Mouse (Mus musculus) CD8-positive naive resting alpha-beta T cell, adult 2 months (primary cell): ENCODE results near the gene Nadsyn1.

Experiments
- DNase-seq, 2 experiments: peaks; one replicate each; pipeline ENCODE4 v3.0.0; 2022; ENCODE audit warnings: low read depth in 2 of 2, low spot score in 2 of 2

Gene Nadsyn1

DNA sequence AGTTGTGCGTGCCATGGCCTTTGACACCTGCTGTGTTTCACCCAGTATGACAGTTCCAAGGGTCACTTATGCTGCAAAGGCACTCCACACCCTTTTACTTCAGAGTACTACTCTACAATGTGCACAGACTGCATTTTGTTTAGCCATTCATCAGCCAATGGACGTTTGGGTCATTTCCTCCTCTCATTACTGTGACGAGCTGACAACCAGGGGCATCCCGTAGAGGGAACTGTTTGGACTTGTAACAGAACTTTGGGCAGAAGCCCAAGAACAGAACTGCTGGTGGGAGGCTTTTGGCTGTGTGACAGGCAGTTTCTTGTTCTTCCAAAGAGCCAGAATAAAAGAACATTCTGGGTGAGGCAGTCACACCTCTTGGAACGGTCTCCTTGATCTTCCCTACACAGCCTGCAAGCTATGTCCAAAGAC lies 17.4 kb downstream of the Nadsyn1 start:
- no peak for DNase-seq

DNA sequence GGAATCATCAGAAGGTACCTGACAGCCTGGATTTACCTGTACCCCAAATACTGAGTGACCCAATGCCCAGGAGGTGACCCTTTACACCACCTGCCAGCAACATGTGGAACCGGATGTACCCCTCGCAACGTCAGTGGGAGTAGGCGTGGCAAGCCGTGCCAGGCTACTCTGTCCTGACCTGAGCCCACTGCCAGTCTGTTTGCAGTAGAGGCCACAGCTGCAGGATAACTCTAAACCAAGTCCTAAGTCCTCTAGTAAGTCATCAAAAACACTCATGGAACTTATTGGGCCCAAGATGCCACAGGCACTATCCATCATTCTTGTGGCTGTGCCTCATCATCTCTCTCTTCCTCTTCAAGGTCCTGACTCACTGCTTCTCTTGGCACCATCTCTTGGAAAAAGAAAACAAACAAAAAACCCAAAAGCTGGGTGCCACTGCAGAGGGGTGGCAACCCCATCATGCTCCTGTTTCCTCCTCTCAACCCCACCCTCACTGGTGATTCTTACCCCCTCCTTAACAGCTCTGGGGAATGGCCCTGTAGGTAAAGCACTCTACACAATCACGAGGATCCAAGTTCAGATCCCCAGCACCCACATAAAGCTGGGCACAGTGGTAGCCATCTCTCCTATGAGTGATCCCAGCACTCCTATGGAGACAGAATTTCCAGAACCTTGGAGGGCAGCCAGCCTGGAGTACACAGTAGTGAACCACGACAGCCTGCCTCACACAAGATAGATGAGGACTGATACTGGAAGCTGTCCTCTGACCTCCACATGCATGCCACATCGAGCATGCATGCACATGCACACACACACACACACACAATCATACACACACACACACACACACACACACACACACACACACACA lies 21.2 kb downstream of the Nadsyn1 start:
- no peak for DNase-seq

DNA sequence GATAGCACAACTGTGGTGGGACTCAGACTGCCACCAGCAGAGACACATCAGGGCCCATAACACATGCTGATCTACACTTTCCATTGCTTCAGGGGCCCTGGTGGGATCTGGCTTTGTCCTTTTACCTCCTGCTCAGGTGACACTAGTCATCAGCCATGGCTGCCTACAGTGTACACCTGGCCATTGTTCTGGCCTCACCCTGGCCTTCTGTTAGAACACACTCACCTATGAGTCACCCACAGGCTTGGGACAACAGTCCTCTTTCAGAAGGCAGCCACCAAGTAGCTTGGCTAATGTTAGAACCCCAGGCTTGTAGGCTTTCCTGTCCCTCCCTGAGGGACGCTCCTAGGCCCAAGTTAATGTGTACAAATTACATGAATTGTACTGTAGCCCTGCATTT lies 21.9 kb downstream of the Nadsyn1 start:
- DNase-seq, result no peak

DNA sequence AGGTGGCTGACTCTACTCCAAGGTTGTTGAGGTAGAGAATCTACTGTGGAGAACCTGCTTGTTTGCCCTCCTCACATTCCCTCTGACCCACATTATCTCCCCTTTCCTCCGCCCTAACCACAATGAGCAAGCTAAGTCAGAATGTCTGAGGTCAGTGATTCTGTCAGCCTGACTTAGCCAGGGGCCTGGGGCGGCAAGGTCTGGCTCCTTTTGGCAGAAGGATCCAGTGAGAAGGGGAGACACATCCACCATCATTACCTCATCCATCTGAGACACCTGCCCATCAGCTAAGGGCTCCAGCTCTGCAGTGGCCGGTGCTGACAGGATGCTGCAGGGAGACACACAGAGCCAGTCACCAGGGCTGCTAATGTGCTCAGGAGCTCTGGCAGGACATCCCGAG lies 23.9 kb downstream of the Nadsyn1 start:
- no peak for DNase-seq

DNA sequence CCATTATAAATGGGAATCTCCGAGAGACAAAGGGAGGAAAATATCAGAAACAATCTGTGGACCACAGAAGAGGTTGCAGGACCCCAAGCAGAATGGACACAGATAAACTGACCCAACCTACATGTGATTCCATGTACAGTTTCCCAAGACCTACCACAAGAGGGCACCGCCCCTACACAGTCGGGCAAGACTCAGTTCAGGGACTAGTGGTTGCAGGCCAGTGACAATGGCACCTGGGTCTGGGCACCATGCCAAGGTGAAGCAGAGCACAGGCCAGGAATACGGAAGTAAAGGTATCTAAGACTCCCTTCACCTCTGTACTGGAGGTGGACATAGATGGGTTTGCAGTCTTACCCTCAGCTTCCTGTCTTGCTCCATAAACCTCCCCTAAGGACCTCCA lies 29.5 kb downstream of the Nadsyn1 start:
- no peak for DNase-seq

DNA sequence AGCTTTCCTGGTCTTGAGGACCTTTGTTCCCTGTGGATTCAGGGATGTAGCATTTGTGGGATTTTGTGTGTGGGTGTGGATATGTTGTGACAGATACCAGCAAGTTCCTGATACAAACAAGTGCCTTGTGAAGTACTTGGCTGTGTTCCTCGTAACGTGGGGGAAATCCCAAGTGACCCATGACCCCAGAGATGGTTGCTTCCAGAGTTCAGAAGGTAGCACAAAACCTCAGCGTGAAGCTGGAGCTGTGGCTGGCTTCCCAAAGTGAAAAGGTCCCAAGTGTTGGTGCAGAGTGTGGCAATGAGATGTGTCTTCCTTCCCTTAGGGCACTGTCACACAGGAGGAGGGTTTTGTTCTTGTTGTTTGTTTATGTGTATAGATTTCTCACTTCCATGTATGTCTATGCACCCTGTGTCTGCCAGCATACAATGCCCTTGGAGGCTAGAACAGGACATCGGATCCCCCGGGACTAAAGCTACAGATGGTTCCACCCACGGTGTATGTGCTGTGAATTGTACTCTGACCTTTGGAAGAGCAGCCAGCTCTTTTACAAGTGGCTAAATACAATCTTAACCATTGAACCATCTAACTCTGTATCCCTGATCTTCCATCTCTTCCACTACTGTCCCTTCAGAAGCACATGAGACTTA lies 30.2 kb downstream of the Nadsyn1 start:
- no peak for DNase-seq

DNA sequence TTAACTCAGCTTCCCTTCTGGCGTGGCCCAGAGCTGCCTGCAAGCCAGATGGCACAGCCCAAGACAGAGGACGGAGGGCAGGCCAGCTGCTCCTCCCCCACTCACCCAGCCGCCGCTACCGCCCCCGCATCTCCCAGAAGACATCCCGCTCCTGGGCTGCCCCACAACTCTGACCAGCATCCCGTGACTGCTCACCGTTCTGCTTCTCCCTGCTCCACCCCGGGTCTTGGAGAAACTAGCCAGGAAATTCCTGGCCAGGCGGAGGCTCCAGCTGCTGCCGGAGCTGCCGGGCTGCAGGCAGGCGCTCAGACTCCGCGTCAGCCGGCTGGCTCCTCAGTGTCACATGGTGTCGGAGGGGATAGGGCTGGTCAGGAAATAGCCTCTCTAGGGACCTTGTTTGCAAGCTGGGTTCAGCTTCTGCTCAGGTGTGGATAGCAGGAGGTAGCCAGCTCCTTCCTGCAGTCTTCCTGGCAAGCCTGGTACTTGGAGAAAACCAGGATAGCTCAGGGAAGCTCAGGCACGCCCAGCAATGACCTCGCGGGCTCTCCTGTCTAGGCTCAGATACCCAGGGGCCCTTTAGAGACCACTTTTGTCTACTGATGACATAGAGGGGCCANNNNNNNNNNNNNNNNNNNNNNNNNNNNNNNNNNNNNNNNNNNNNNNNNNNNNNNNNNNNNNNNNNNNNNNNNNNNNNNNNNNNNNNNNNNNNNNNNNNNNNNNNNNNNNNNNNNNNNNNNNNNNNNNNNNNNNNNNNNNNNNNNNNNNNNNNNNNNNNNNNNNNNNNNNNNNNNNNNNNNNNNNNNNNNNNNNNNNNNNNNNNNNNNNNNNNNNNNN lies 38.4 kb downstream of the Nadsyn1 start, which contains the start of gene Mrgpre:
Mrgpre (minus strand) TSS at position 505 of the 834 bp plus-strand sequence.
- peak in 1 of 2 experiments; percentile 8 for DNase-seq

DNA sequence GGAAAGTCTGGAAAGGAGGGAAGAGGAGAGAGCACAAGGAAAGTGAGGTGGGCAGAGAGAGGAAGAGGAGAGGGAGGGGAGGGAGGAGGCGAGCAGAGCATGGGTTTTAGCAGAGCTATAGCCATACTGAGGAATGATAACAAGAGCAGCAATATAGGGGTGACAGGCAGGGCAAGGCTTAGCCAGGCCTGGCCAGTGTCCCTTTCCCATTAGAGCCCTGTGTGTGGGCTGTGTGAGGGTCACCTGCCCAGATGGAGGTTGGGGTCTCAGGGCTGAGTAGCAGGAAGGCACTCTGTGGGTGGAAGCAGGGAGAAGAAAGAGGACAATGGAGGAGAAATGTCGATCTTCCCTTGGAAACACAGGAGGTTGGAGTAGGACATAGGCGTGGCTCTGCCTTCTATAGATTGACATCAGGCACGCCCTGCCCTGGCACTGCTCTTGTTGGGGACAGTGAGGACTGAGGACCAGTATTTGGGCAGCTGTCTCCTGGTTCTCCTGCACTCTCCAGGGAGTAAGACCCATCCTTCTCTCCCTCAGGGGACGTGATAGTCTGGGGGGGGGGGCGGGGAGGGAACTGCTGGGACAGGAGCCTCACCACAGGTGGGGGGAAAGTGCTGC lies 39.2 kb downstream of the Nadsyn1 start:
- no peak for DNase-seq

DNA sequence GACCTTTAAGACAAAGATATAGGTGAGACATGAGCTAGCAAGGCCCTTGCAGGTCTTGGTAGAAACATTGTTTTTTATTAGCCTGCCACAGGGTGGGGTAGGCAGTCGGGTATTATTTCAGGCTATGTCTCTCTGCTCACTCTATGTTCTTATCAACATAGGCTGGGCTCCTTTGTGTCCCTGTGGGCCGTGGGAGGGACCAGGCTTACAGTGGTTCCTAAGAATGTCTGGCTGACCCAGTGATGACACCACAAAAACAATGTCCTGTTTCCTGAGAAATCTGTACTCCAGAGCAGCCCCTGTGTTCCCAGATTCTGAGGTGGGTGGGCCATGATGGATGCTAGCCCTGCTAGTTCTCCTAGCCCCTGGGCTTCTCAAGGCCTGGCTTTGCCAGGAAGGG lies 45.3 kb downstream of the Nadsyn1 start:
- no peak for DNase-seq

DNA sequence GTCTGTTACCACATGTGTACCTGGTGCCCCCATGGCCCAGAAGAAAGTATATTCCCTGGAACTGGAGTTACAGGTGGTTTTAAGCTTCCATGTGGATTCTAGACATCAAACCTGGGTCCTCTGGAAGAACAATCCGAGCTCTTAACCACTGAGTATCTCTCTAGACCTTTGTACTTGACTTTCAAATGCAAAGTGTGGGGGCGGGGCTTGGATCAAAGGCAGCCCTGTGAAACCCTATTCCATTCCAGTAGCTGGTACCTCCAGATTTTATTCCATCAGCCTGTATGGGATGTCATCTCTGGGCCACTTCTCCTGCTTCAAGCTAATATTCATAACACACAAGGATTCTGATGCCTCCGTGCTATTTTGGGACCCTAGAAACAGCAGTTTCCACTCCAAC lies 46.5 kb downstream of the Nadsyn1 start:
- no peak for DNase-seq

DNA sequence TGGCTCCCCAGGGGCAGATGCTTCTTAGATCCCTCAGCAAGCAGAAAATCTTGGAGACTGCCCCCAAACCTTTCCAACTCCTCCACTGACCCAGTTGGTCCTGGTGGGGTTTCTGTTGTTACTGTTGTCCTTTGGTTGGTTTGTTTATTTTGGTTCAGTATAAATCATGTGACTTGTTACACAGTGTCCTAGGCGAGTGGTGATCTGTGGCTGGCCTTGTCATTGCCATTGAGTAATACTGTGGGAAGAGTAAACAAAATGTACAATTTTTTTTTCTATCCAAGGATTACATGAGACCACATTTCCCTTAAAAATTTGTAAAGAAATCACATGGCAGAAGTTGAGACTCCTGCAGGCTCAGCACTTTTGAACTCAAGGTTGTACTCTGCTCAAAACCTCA lies 53.2 kb downstream of the Nadsyn1 start:
- no peak for DNase-seq

DNA sequence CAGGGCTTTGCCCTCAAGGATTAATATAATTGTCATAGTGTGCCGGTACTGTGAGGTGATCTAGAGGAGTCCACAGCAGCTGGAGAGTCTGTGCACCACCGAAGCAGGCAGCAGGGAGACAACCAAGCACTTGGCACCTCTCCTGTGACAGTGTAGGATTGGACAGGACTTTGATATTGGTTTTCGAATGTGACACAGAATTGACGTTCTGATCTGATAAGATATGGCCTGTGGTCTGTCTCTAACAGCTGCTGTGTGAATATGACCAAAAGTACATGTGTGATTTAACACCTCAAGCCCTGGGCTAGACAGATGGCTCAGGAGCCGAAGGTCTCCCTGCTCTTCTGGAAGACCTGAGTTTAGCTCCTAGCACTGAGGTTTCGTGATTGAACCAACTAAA lies 54.4 kb downstream of the Nadsyn1 start:
- no peak for DNase-seq

DNA sequence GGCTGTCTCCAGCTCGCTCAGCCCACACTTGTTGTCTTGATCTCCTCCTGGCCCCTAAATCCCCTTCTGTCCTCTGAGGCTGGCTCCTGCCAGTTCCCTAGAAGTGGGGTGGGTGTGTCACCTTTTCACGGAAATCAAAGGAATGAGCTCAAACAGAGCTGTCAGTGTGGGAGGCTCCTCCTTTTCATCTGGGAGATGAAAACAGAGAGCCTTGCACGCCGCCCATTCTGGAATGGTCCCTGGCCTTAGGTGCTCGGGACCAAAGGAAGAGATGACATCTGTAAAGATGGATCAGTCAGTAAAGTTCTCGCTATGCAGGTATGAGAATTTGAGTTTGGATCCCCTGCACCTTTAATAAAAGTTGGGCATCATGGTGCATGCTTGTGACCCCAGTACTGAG lies 55.8 kb downstream of the Nadsyn1 start, which contains the start of gene Mrgprg:
Mrgprg (minus strand) TSS at position 101 of the 400 bp plus-strand sequence.
- DNase-seq, result no peak

DNA sequence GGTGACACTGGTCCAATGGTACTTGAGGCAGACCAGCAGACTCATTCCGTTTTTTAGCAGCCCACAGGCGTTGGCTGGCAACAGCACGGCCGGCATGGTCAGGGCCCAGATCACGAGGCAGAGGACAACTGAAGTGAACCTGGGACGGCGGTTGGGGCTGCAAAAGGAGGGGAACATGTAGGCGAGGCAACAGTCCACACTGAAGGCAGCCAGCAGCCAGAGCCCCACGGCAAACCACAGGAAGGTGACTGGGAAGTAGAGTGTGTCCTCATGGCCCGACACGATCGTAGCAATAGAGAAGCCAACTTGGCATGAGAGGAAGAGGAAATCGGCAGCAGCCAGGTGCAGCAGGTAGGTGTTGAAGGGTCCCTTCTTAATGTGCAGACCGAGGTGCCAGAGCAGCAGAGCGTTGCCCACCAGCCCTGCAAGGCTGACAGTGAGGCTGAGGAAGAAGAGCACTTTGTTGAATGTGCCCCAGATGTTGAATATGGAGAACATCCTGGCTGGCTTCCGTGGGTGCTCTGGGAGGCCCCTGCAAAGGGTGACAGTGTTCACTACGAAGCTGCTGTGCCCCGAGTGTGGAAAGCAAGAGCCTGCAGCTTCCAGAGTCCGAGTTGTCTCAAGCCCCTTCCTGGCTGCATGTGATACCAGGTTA lies 57.6 kb downstream of the Nadsyn1 start:
- no peak for DNase-seq

DNA sequence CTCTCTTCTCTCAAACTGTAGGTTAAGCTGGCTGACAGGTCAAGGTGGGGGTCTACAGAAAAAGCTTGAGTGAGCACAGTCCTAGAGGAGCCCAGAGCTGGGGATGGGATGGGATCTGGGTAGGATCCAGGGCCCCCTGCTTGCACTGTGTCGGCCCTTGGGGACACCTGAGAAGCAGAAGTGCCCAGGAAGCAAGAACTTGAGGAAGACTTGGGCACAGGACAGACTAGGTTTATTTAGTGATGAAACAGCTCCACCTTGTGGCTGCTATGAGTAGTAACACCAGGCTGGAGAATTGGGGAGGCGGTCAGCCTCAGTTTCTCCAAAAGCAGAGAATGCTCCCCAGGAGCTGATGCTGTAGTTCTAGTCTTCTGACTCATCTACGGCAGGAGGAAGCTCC lies 58.9 kb downstream of the Nadsyn1 start:
- no peak for DNase-seq

DNA sequence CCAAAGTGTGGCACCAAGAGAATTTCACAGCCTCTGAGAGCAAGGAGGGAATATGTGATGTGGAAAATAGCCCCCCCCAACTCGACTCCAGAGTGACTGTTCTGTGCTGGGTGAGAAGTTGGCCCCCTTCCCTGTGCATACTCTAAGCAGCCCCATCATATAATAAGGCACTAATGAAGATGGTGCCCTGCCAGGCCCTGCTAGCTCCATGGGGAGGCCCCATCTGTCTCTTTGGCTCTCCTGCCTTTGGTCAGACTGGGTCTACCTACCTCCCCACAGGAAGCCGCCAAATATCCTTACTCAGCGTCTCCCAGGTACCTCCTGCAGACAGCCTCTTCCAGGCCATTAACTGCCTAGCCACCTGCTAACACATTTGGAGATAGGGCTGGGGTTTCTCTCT lies 63.7 kb downstream of the Nadsyn1 start:
- DNase-seq, result no peak

DNA sequence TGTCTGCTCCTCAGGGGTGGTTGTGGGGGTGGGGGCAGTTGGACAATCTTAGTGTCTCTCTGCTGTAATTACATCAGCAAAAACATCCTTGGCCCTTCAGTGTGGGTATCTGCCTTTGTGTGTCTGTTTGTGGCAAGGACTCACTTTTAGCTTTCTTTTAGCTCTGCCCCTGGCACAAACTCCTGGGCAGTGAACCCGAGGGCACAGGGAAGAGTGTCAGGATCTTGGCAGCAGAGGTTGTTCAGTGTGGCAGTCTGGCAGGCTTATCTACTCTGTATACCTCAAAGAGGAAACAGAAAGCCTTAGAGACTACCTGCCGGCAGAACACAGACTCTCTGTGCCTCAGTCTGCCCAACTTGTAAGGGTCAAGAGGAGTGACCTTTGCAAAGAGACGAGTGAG lies 65.0 kb downstream of the Nadsyn1 start:
- DNase-seq, result no peak

DNA sequence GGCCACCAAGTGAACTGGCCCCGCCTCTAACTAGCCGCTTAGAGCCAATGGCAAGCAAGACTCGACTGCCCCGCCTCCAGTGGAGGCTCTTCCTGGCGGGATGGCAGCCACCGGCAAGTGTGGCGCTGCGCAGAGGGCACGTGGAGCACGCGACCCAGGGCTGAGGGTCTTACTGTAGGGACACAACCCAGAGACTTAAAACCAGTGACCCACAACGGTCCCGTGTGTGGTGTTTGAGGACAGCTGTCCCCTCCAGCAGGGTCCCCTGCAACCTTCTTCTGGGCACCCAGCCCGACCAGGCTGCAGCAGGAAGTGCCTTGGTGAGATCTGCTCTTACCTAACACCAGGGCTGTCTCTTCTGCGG lies 65.6 kb downstream of the Nadsyn1 start:
- DNase-seq, result peak; percentile 66 to 77

DNA sequence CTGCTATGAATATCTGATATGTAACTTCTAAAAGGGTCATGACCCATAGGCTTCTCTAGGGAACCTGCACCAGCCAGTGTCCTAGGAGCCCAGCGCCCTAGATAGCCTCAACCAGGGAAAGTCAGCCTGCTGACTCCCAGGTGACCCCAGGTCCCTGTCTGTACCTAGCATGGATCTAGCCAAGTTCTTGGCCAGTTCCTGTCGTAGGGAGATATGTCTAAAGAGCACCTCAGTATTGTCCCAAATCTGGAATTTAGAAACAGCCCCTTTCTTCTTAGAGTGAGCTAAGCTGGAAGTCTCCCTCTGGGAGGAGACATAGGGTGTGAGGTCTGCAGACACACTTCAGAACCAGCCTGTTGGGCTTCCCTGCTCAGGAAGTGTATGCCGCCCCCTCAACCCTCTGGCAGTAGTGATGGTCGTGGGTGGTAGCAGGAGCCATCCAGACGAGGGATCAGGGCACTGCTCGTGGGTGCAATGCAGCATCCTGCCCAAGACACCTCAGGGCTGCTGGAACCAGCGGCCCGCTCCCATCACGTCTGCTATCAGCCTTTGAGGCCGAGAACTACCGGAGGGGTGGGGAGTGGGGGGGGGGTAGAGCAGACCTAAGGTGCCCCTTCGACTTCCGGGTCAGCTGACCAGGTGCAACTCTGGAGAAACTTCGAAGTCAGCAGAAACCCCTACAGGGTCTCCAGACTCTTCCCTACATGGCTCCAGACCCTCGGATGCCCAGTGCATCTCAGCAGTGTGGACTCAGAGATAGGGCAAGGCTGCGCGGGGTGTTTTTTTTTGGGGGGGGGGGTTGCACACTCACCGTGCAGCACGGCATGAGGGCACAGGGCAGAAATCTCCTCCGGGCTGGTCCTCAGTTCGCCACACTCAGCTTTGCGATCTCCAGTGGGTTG lies 66.3 kb downstream of the Nadsyn1 start, which contains the start of gene Osbpl5:
Osbpl5 (minus strand) TSS at position 861 of the 902 bp plus-strand sequence.
- DNase-seq, result no peak
